Mouse (Mus musculus) limb, embryonic 10.5 days (tissue): Measurements from ENCODE around the gene Pigq. TPM values are rescaled to one million over a fixed set of nuclear protein-coding genes. Genes with fewer than 3 reads are reported as not detected.

ENCODE experiments used
- DNase-seq: peaks from one replicate; pipeline ENCODE4 v3.0.0-alpha.2; 2017; ENCODE audit warnings: low spot score
- H3K27ac ChIP-seq: fragments of 300-500 bp; sonication (generic); 2 replicates; pipeline ENCODE4 v1.5.1; 2016; ENCODE audit warnings: mild to moderate bottlenecking
- H3K27me3 ChIP-seq: fragments of 300-500 bp; sonication (generic); 2 replicates; pipeline ENCODE4 v1.6.1; 2016; ENCODE audit warnings: low read depth, mild to moderate bottlenecking; ENCODE audit not compliant: poor library complexity, severe bottlenecking
- H3K36me3 ChIP-seq: fragments of 300-500 bp; sonication (generic); 2 replicates; pipeline ENCODE4 v1.6.1; 2016; ENCODE audit warnings: mild to moderate bottlenecking, moderate library complexity
- H3K4me1 ChIP-seq: fragments of 300-500 bp; sonication (generic); 2 replicates; pipeline ENCODE4 v1.6.1; 2016
- H3K4me3 ChIP-seq: fragments of 300-500 bp; sonication (generic); 2 replicates; pipeline ENCODE4 v1.5.1; 2016; ENCODE audit warnings: mild to moderate bottlenecking, moderate library complexity
- H3K9me3 ChIP-seq: fragments of 300-500 bp; sonication (generic); replicated peaks from 2 replicates; pipeline ENCODE4 v1.6.1; 2016; ENCODE audit warnings: mild to moderate bottlenecking
- WGBS: fragments of 180-500 bp; shearing (Covaris S2); methylation state at CpG from one replicate; pipeline ENCODE4 v1.1.7; 2016; 5-methylcytosine and 5-hydroxymethylcytosine counted together
- polyA plus RNA-seq: library from polyadenylated mRNA; unstranded; fragments of >200 nt; fragmentation: Nextera tagmentation; extraction: Ambion mirVana; gene quantifications from 2 replicates; pipeline ENCODE4 v1.2.1, GENCODE M21; 2016

Pigq gene
- polyA plus RNA-seq, 1 experiment from 2014 or later = 65.2 TPM

DNA sequence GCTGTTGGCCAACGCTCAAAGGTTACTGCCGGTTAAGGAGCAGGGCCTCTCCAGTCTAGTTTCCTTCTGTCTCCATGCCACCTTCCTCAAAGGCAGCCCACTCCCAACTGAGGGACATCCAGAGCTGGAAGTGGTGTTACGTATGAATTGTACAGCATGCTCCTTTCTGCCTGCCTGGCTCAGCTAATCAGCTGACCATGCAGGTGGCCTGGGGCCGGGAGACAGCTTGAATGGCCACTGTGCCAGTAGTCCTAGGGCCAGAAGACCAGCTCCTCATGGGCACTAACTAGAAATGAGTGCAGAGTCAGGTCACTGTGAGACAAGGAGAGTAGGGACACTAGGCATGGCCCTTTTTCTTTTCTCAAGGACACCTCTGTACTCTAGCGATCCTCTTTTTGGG, 8.4 kb upstream of the Pigq start:
- H3K4me3 ChIP-seq = no peak overlapping the region
- DNase-seq = no peak
- H3K36me3 ChIP-seq = peaks cover 10% of the 10 kb centered on the region
- H3K27me3 ChIP-seq = peaks cover 55% of the 10 kb centered on the region
- peaks cover 26% of the 10 kb centered on the region for H3K4me1 ChIP-seq
- no peaks in the 10 kb centered on the region for H3K9me3 ChIP-seq
- no peak overlapping the region for H3K27ac ChIP-seq
- WGBS = 80% methylated on average over 5 of the region's 5 CpGs

DNA sequence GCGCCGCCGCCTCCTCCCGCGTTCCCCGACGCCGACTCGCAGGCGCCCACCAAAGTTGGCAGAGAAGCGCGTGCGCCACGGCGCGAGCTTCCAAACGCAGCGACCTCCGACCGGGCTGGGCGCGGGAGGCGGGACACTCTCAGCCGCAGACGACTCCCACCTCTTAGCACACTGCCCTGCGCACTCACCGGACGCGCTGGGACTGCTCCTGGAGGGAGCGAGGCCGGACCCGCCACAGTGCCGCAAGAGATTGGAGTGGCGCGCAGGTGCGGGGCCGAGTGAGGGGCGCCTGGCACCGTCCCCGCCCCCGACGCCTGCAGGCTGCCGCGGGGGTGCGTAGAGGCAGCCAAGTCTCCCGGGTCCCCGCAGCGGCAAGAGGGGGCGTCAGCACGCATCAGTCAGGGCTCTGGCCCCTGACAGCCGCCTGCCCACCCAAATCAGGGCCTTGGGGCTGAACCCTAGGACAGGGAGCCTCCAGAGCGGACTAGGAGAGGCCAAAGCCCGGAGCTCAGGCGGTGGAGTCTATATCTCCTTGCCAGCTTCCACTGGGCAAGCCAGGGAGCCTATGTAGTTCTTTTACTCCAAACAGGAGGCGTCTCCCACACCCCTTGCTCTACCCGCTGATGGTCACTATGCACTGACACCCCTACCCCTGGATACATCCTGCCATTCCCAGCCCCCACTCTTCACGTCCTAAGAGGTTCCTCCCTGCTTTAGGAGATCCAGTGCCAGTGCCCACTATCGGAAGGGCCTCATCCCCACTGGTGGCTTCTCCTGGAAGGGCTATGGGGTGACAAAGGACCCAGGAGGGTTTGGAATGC, 7.3 kb upstream of the Pigq start, which contains the start of gene A930017K11Rik:
TSS of gene A930017K11Rik (minus strand) at position 763 of the 821 bp plus-strand sequence.
- peak within 1 kb of the TSS; percentile 53 for H3K4me3 ChIP-seq
- peaks cover 21% of the 10 kb centered on the region for H3K4me1 ChIP-seq
- peak within 1 kb of the TSS; percentile 39 for H3K27ac ChIP-seq
- WGBS = 1% methylated on average over 58 of the region's 58 CpGs
- peak; percentile 60 for DNase-seq
- H3K36me3 ChIP-seq = no peaks in the 10 kb centered on the region
- peaks cover 57% of the 10 kb centered on the region for H3K27me3 ChIP-seq
- no peaks in the 10 kb centered on the region for H3K9me3 ChIP-seq

DNA sequence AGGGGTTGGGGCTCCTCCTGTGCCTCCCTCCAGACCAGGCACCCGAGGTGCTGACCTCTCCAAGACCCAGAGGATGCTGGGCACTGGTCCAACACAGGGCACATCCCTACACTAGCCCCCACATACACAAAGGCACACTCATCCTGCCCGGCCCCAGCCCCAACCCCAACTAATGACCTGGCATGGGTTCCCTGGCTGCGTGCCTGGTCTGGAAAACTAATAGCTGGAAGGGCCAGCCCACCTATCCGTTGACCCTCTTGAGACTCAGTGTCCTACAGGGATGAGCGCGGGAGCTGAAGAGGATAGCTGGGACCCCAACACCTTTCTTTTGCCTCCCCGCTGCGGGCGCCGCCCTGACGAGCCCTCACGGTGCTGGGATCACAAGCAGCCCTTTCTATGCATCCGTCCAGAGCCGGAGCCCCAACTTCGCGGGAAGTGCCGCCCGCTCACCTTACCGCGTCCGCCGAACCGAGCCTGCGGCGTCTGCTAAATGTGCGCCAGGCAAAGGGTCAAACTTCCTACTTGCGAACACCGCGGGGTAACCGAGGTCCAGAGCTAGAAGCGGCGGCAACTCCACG, 6.6 kb upstream of the Pigq start:
- no peak for DNase-seq
- peaks cover 21% of the 10 kb centered on the region for H3K4me1 ChIP-seq
- H3K27me3 ChIP-seq = peaks cover 57% of the 10 kb centered on the region
- under 1% methylated on average over 33 of the region's 33 CpGs for WGBS
- H3K9me3 ChIP-seq = no peaks in the 10 kb centered on the region
- H3K27ac ChIP-seq = peak overlapping the region; percentile 39
- H3K4me3 ChIP-seq = peak overlapping the region; percentile 53
- no peaks in the 10 kb centered on the region for H3K36me3 ChIP-seq

DNA sequence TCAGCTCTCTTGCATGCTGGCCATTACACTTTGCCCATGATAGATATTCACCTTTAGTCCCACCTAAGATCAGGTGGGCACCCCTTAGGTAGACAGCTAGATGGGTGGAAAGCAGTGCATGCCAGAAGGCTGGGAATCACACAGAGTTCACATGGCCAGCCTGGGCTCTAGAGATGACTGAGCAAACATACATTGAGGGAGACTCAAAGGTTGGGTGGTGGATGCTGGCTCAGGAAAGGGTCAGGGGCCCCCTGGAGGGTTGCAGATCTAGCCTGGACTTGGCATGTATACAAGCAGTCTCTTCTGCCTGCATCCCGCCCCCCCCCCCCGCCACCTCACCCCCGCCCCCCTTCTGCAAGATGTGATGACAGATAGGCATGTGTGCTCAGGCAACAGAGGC, 6.0 kb upstream of the Pigq start:
- Histone ChIP-seq H3K4me1 (peaks cover 24% of the 10 kb centered on the region), H3K27ac (no peak overlapping the region), H3K9me3 (no peaks in the 10 kb centered on the region), H3K36me3 (no peaks in the 10 kb centered on the region), H3K4me3 (peak overlapping the region; percentile 53), H3K27me3 (peaks cover 57% of the 10 kb centered on the region)
- no peak for DNase-seq
- WGBS = 13% methylated on average over 3 of the region's 3 CpGs

DNA sequence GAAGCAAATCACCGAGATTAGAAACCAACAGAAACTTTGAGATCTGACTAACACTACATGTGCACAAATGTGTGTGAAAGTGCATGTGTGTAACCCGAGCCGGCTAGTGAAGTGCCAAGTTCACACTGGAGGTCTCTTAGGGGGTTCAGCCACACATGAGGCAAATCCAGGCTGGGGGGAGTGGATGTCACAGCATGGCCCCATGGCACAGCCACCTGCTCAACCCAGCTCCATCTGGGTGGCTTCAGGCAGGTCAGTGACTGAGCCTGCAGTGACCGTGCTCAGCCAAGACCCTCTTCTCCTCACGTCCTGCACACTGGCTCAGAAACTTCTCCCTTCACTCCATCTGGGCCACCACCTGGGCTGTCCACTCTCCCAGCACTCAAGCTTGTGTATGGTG, 5.2 kb upstream of the Pigq start:
- Histone ChIP-seq H3K9me3 (no peaks in the 10 kb centered on the region), H3K27me3 (peaks cover 57% of the 10 kb centered on the region), H3K27ac (no peak overlapping the region), H3K36me3 (no peaks in the 10 kb centered on the region), H3K4me3 (no peak overlapping the region), H3K4me1 (peaks cover 29% of the 10 kb centered on the region)
- 78% methylated on average over 5 of the region's 5 CpGs for WGBS
- no peak for DNase-seq

DNA sequence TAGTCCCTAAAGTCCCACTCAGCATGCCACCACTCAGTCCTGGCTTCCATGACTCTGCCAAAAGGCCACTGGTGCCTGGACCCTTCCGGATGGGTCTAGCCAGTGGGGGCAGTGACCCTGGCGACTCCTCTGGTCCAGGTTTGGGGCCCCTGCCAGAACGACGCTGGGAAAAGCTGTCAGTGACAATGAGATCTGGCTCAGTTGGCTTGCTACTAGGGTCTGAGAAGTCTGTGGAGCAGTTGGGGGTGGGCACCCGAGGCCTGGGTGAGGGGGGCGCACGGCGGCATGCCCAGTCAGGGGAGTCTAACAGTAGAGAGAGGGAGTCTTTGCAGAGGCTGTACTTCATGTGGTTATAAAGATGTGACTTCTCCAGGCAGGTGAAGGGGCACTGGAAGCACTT, 3.3 kb upstream of the Pigq start:
- WGBS = 80% methylated on average over 8 of the region's 8 CpGs
- H3K27ac ChIP-seq = no peak overlapping the region
- H3K36me3 ChIP-seq = no peaks in the 10 kb centered on the region
- DNase-seq = no peak
- H3K27me3 ChIP-seq = peaks cover 38% of the 10 kb centered on the region
- H3K4me1 ChIP-seq = peaks cover 31% of the 10 kb centered on the region
- no peaks in the 10 kb centered on the region for H3K9me3 ChIP-seq
- H3K4me3 ChIP-seq = no peak overlapping the region

DNA sequence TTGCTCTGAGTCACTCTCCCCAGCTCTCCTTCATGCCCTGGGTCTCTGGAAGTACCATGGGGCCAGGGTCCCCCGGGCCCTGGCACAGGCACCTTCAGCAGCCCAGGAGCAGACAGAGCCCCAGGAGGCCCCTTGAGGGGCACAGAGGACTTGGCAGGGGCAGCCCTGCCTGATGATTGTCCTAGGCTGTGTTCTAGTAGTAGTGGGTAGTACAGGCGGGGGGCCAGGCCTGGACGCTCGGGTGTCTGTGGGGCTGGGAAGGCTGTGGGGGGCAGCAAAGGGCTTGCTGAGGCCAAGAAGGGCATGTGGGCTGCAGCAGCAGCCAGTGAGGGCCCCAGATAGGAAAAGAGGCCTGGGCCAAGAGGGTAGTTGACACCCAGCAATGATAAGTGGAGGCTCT, 2.8 kb upstream of the Pigq start:
- Histone ChIP-seq H3K27ac (peak overlapping the region; percentile 50; the same call in 1 of the 2 replicates), H3K4me3 (no peak overlapping the region), H3K9me3 (no peaks in the 10 kb centered on the region), H3K4me1 (peaks cover 33% of the 10 kb centered on the region), H3K27me3 (peaks cover 33% of the 10 kb centered on the region), H3K36me3 (no peaks in the 10 kb centered on the region)
- WGBS = 87% methylated on average over 4 of the region's 4 CpGs
- no peak for DNase-seq

DNA sequence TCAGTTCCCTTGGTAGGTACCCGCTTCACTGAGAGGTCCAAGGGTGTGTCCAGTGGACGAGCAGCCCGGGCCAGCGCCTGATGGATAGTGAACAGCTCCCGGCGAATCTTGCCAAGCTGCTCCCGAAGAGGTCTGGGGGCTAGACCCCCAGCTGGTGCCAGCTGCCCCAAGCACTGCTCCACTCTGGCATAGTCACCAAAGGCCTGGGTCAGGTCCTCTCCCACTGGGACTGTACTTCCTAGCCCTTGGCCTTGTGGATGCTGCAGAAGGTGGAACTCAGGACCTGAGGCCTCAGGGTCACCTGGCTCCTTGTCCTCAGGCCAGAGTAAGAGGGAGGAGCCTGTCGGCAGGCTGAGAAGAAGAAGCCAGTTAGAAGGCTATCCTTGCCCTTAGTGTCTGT, 2.2 kb upstream of the Pigq start:
- Histone ChIP-seq H3K27me3 (peaks cover 27% of the 10 kb centered on the region), H3K36me3 (no peaks in the 10 kb centered on the region), H3K4me3 (no peak overlapping the region), H3K9me3 (no peaks in the 10 kb centered on the region), H3K27ac (peak overlapping the region; percentile 44; the same call in 1 of the 2 replicates), H3K4me1 (peaks cover 37% of the 10 kb centered on the region)
- DNase-seq = no peak
- 87% methylated on average over 8 of the region's 8 CpGs for WGBS

DNA sequence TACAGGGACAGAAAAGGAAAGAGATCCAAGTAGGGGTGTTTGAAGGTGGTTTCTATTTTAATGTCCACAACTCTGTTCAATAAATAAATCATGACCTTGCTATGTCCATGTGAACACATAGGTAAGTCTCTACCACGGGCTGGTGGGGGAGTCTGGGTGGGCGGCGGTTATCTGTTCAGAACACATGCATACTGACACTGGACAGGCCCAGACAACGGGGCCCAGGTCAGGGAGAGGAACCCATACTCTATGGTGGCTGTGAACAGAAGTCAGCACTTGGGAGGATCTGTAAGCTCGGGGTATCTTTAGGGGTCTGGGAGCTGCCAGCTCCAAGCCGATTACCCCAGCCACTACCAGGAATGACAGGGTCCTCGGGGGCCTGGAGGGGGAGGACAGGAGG, 1.6 kb upstream of the Pigq start:
- Histone ChIP-seq H3K9me3 (no peaks in the 10 kb centered on the region), H3K27ac (peak overlapping the region; percentile 44; the same call in 1 of the 2 replicates), H3K27me3 (peaks cover 21% of the 10 kb centered on the region), H3K4me3 (no peak overlapping the region), H3K4me1 (peaks cover 36% of the 10 kb centered on the region), H3K36me3 (no peaks in the 10 kb centered on the region)
- DNase-seq = no peak
- WGBS = 91% methylated on average over 7 of the region's 7 CpGs

DNA sequence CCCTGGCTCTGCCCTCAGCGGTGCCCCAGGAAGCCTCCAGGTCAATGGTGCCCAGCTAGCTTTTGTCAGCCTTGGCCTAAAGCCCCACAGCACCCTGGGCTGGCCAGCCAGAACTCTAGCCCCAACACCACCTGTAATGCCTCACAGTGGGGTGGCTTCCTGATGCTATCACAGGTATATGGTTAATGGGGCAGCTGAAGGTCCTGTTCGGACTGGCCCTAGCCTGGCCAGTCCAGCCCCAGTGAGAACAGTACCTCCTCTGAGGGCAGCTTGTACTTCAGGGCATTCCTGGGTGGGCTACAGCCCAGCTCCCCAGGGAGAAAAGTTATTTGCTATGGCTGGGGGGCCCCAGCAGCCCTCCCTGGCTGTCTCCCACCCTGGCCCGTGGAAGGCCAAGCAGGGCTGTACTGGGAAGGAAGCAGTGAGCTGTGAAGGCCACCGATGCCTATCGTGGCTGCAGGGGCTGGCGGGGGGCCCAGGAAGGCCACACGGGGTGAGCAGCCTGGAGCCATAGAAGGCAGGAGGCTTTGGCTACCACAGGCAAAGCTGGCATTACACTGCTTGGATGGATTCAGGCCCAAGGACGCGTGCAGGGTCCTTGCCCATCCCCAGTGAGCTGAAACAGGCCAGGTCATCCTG, 900 bp upstream of the Pigq start:
- Histone ChIP-seq H3K9me3 (no peaks in the 10 kb centered on the region), H3K36me3 (no peaks in the 10 kb centered on the region), H3K4me3 (no peak overlapping the region), H3K4me1 (peaks cover 36% of the 10 kb centered on the region), H3K27ac (peak overlapping the region; percentile 51), H3K27me3 (peaks cover 14% of the 10 kb centered on the region)
- no peak for DNase-seq
- WGBS = 81% methylated on average over 9 of the region's 9 CpGs

DNA sequence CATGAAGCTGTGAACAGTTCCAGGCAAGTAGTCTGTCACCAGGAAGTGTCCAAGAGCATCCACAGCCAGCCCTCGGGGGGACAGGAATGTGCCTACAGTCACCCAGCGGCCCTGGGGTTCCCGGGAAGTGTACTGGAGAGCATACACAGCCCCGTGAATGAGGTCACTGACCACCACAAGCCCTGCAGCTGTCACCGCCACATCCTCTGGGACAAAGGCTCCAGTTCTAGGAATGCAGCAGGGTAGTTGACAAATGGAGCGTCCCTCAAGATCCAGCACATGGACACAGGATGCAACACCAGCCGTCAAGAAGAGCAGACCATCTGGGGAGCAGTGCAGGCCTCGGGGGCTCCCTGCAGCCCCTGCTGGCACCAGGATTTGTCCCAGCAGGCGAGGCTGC, 967 bp downstream of the Pigq start:
- WGBS = 77% methylated on average over 9 of the region's 9 CpGs
- H3K27ac ChIP-seq = peak overlapping the region; percentile 59; the same call in 1 of the 2 replicates
- 0 out of 2 replicates have a peak, but pooled peaks cover 2% of the 10 kb centered on the region for H3K27me3 ChIP-seq
- H3K4me3 ChIP-seq = no peak overlapping the region
- peaks cover 43% of the 10 kb centered on the region for H3K4me1 ChIP-seq
- no peaks in the 10 kb centered on the region for H3K9me3 ChIP-seq
- H3K36me3 ChIP-seq = peaks cover 4% of the 10 kb centered on the region
- DNase-seq = no peak

DNA sequence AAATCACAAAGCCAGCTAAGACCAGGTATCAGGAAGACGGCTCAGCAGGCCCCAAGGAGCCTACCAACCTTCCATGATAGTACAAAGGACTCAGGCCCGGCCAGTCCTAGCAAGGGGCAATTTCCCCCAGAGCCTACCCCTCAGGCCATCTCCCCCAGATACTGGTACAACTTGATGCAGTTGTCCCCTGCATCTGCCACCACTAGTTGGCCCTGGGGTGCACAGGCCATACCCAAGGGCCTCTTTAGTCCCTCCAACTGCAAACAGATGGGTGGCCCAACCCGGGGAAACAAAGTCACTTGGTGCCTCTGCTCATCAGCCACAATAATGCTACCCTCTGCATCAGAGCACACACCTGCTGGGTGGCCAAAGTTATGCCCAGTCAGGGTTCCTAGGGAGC, 1.5 kb downstream of the Pigq start:
- H3K4me3 ChIP-seq = no peak overlapping the region

More for the DNA sequence above, 1.5 kb downstream of the Pigq start:
- WGBS = 80% methylated on average over 3 of the region's 3 CpGs
- peaks cover 9% of the 10 kb centered on the region for H3K36me3 ChIP-seq
- H3K27me3 ChIP-seq = 0 out of 2 replicates have a peak, but pooled peaks cover 2% of the 10 kb centered on the region
- no peak for DNase-seq
- H3K27ac ChIP-seq = no peak overlapping the region
- peaks cover 43% of the 10 kb centered on the region for H3K4me1 ChIP-seq
- no peaks in the 10 kb centered on the region for H3K9me3 ChIP-seq
